Comparison of ENCODE assay signal across 11 mouse cellular contexts in the genomic region with DNA sequence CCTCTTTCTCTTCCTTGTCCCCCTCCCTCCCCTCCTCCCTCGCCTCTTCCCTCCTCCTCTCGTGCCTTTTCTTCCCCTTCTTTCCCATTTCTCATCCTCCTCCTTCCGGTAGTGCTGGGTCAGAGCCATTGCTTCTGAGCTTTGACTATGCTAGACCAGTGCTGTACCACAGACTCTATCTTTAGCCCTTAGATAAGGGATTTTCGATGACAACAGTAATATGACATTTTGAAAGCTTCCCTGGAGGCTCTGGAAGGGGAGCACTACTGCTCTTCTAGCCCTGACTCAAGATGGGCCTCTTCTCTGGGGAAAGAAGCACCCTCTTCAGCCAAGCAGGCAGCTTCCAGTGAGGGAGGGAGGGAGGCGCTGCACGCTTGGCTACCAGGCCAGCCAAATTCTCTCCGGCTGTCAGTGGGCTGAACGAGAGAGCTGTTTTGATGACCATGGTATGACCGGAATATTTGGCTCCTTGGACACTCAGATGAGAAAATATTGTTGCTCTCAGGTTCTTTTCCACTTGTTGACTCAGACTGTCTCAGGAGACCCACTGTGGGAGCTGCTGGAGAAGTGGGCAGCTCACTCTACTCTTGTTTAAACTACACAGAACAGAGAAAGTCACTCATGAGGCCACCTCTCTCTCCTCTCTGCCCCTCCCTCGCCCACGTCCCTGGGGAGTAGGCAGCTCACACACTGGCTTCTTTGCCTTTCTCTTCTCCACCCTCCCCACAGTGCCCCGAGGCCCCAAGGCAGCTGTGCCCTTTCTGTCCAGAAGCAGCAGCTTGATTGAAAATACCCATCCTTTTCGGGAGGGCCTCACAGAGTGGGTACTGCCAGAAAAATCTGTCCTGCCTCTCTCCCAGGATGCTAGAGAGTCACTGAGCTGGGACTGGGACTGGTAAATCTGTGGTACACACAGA. TPM values are rescaled to one million over a fixed set of nuclear protein-coding genes. Genes with fewer than 3 reads are reported as not detected.
DNase-seq lines count a peak whose midpoint lies in the region; ATAC-seq lines count a peak whose summit lies in the region.
"Had no signal": no experiment of that assay in that cellular context is flagged by ENCODE, and none has a peak within 500 bp of the region (broad histone marks: within the 10 kb centered on the region; RNA-seq: fewer than 3 reads in every experiment).

No protein-coding gene starts in this region.

- H3K9me3 ChIP-seq in hindbrain, embryonic 12.5 days (replicated peaks), result no peaks in the 10 kb centered on the region
- H3K9me3 ChIP-seq: G1E; intestine, embryonic 15.5 days; limb, embryonic 13.5 days had no signal

- ATAC-seq in hindbrain, embryonic 12.5 days (ENCODE audit: low FRiP score), result peak; percentile 60; the same call in 1 of the 2 replicates
- ATAC-seq: intestine, embryonic 15.5 days had no signal

- peak overlapping the region; percentile 55 for H3K27ac ChIP-seq in hindbrain, embryonic 12.5 days
- H3K27ac ChIP-seq: intestine, embryonic 15.5 days; limb, embryonic 13.5 days had no signal

- H3K36me3 ChIP-seq in hindbrain, embryonic 12.5 days, result no peaks in the 10 kb centered on the region
- H3K36me3 ChIP-seq: intestine, embryonic 15.5 days; limb, embryonic 13.5 days had no signal

- H3K9ac ChIP-seq in hindbrain, embryonic 12.5 days, result 0 out of 2 replicates have a peak overlapping the region, but pooled peaks have one; percentile 4
- H3K9ac ChIP-seq: intestine, embryonic 15.5 days; limb, embryonic 13.5 days had no signal

- no peak overlapping the region for H3K4me2 ChIP-seq in hindbrain, embryonic 12.5 days (replicated peaks)
- H3K4me2 ChIP-seq: intestine, embryonic 15.5 days; limb, embryonic 13.5 days had no signal

- no peaks in the 10 kb centered on the region for H3K27me3 ChIP-seq in hindbrain, embryonic 12.5 days
- H3K27me3 ChIP-seq: intestine, embryonic 15.5 days; limb, embryonic 13.5 days had no signal

- no peak overlapping the region for H3K4me3 ChIP-seq in hindbrain, embryonic 12.5 days
- H3K4me3 ChIP-seq: intestine, embryonic 15.5 days; limb, embryonic 13.5 days had no signal

- intact Hi-C loops in gastrocnemius, postnatal 14 days (cut with DNase I; ENCODE audit: low total_unique reads), result no loop called here

- WGBS in hindbrain, embryonic 12.5 days, result 51% methylated on average over 13 of the region's 13 CpGs

- peak; percentile 95 for DNase-seq in heart, adult 11 months
- no peak for DNase-seq in heart, adult 8-10 months (ENCODE audit: low spot score)
- DNase-seq in B cell, adult 2 months, result peak; percentile 52 to 53
- peak; percentile 65 for DNase-seq in gastrocnemius, postnatal 14 days
- no peak for DNase-seq in right cerebral cortex, postnatal 25 days
- no peak for DNase-seq in thymus, postnatal 36 days
- DNase-seq in layer of hippocampus, adult 8-10 months (ENCODE audit: low spot score in 2 of 2), result no peak

- H3K4me1 ChIP-seq in hindbrain, embryonic 12.5 days, result peaks cover 39% of the 10 kb centered on the region

RNA-seq across cellular contexts. Expression of a gene that starts 28.4 kb away (rescaled TPM):
- 10 to 100 TPM; 11.7 to 32.6 (median 22.3) TPM for total RNA-seq in heart, adult 8-10 months (2022)
- total RNA-seq in gastrocnemius, postnatal 14 days (2021), result 10 to 100 TPM; 24.1 to 70.7 TPM
- polyA plus RNA-seq in hindbrain, embryonic 12.5 days (2016; fragmentation: Nextera tagmentation; extraction: Ambion mirVana), result 39.0 and 43.6 TPM in 2 replicates
- total RNA-seq in layer of hippocampus, adult 8-10 months (2022), result 10 to 100 TPM in 1 of 4 experiments, 1 to 10 TPM in 3; 7.0 to 12.5 (median 8.8) TPM

RNA-seq across cellular contexts. Expression of a gene that starts 29.9 kb away (rescaled TPM):
- total RNA-seq in heart, adult 8-10 months (2022), result 10 to 100 TPM; 52.6 to 73.3 (median 70.5) TPM
- total RNA-seq in gastrocnemius, postnatal 14 days (2021), result 10 to 100 TPM; 50.7 to 52.3 TPM
- polyA plus RNA-seq in hindbrain, embryonic 12.5 days (2016; fragmentation: Nextera tagmentation; extraction: Ambion mirVana), result 662 and 667 TPM in 2 replicates
- total RNA-seq in layer of hippocampus, adult 8-10 months (2022), result 100 to 1,000 TPM; 117 to 141 (median 132) TPM

RNA-seq across cellular contexts. Expression of a gene that starts 51.6 kb away (rescaled TPM):
- under 1 TPM in 3 of 4 experiments, not detected in 1; 0.12 to 0.75 (median 0.38) TPM for total RNA-seq in heart, adult 8-10 months (2022)
- 1 to 10 TPM; 1.2 to 1.6 TPM for total RNA-seq in gastrocnemius, postnatal 14 days (2021)
- polyA plus RNA-seq in hindbrain, embryonic 12.5 days (2016; fragmentation: Nextera tagmentation; extraction: Ambion mirVana), result 0.34 and 1.1 TPM in 2 replicates
- under 1 TPM in 2 of 4 experiments, not detected in 2; 0.16 to 0.30 TPM for total RNA-seq in layer of hippocampus, adult 8-10 months (2022)

RNA-seq across cellular contexts. Expression of a gene that starts 54.6 kb away (rescaled TPM):
- total RNA-seq in heart, adult 8-10 months (2022), result 10 to 100 TPM; 26.4 to 31.4 (median 29.0) TPM
- total RNA-seq in gastrocnemius, postnatal 14 days (2021), result 10 to 100 TPM; 25.3 to 29.0 TPM
- polyA plus RNA-seq in hindbrain, embryonic 12.5 days (2016; fragmentation: Nextera tagmentation; extraction: Ambion mirVana), result 150 and 152 TPM in 2 replicates
- total RNA-seq in layer of hippocampus, adult 8-10 months (2022), result 10 to 100 TPM; 56.9 to 81.7 (median 64.5) TPM

Comparison
In these comparisons a context has a peak if more than half of its experiments do, and no peak if none do; other contexts are left out.
1. DNase-seq: peak in heart, adult 11 months (single experiment), B cell, adult 2 months (2 of 2) and gastrocnemius, postnatal 14 days (single experiment); none in heart, adult 8-10 months (single experiment), right cerebral cortex, postnatal 25 days (single experiment), thymus, postnatal 36 days (0 of 2) and layer of hippocampus, adult 8-10 months (0 of 2).